Mouse (Mus musculus) lung, embryonic 15.5 days (tissue): ENCODE measurements around the gene Rpusd1. TPM values are rescaled to one million over a fixed set of nuclear protein-coding genes. Genes with fewer than 3 reads are reported as not detected.
A peak's percentile ranks its signal among the peaks of the same experiment; 100 is the strongest.
"Not testable (repeated sequence)": the region's sequence is repeated elsewhere in the genome, so short reads cannot be mapped to it uniquely, and the experiment has no call there.

Experiments
- ATAC-seq: fragments of 200-750 bp; cut with Nextera tagmentation; 2 replicates; pipeline ENCODE4 v1.8.0; 2017; ENCODE audit warnings: moderate number of reproducible peaks, borderline replicate concordance; ENCODE audit not compliant: low FRiP score, low TSS enrichment; ENCODE audit errors: extremely low read depth
- H3K27ac ChIP-seq: fragments of 300-500 bp; sonication (generic); 2 replicates; pipeline ENCODE4 v1.5.1; 2015; ENCODE audit warnings: moderate library complexity, mild to moderate bottlenecking, inconsistent platforms
- H3K27me3 ChIP-seq: fragments of 300-500 bp; sonication (generic); 2 replicates; pipeline ENCODE4 v1.6.1; 2015; ENCODE audit warnings: inconsistent platforms
- H3K36me3 ChIP-seq: fragments of 300-500 bp; sonication (generic); 2 replicates; pipeline ENCODE4 v1.6.1; 2015; ENCODE audit warnings: inconsistent platforms
- H3K4me1 ChIP-seq: fragments of 300-500 bp; sonication (generic); 2 replicates; pipeline ENCODE4 v1.6.1; 2015; ENCODE audit warnings: inconsistent platforms
- H3K4me2 ChIP-seq: fragments of 300-500 bp; sonication (generic); 2 replicates; pipeline ENCODE4 v1.6.1; 2015; ENCODE audit warnings: inconsistent platforms, mild to moderate bottlenecking, moderate library complexity
- H3K4me3 ChIP-seq: fragments of 300-500 bp; sonication (generic); 2 replicates; pipeline ENCODE4 v1.5.1; 2015; ENCODE audit warnings: mild to moderate bottlenecking, inconsistent platforms
- H3K9ac ChIP-seq: fragments of 300-500 bp; sonication (generic); 2 replicates; pipeline ENCODE4 v1.6.1; 2015; ENCODE audit warnings: inconsistent platforms
- H3K9me3 ChIP-seq: fragments of 300-500 bp; sonication (generic); 2 replicates; pipeline ENCODE4 v1.6.1; 2016; ENCODE audit warnings: inconsistent platforms
- WGBS: fragments of 180-500 bp; shearing (Covaris S2); methylation state at CpG from one replicate; pipeline ENCODE4 v1.1.7; 2015; 5-methylcytosine and 5-hydroxymethylcytosine counted together
- polyA plus RNA-seq: library from polyadenylated mRNA; unstranded; fragments of >200 nt; fragmentation: Nextera tagmentation; extraction: Ambion mirVana; gene quantifications from 2 replicates; pipeline ENCODE4 v1.2.1, GENCODE M21; 2015

Rpusd1 gene
- polyA plus RNA-seq, 1 experiment from 2014 or later = 24.5 TPM

- H3K36me3 ChIP-seq, ATAC-seq, H3K27ac ChIP-seq, H3K27me3 ChIP-seq, H3K4me2 ChIP-seq, H3K4me1 ChIP-seq, H3K9ac ChIP-seq, H3K4me3 ChIP-seq, H3K9me3 ChIP-seq: not testable (repeated sequence)
- WGBS = 67% methylated on average over 12 of the region's 12 CpGs
These were observed 14.0 kb downstream of the Rpusd1 start for GRCm38 (mm10) chr17:25741471-25741870.

- H3K4me1 ChIP-seq = no peaks in the 10 kb centered on the region
- no peaks in the 10 kb centered on the region for H3K9me3 ChIP-seq
- H3K36me3 ChIP-seq = no peaks in the 10 kb centered on the region
- whole genome bisulfite sequencing = 77% methylated on average over 9 of the region's 9 CpGs
- no peak overlapping the region for H3K4me2 ChIP-seq
- no peaks in the 10 kb centered on the region for H3K27me3 ChIP-seq
- no peak for ATAC-seq
- H3K4me3 ChIP-seq = no peak overlapping the region
- no peak overlapping the region for H3K9ac ChIP-seq
- no peak overlapping the region for H3K27ac ChIP-seq
These were observed 16.4 kb downstream of the Rpusd1 start for GRCm38 (mm10) chr17:25743831-25744230.

GRCm38 (mm10) chr17:25744311-25744710 lies 16.8 kb downstream of the Rpusd1 start:
- H3K27me3 ChIP-seq = no peaks in the 10 kb centered on the region
- no peak for ATAC-seq
- H3K9ac ChIP-seq = no peak overlapping the region
- H3K27ac ChIP-seq = no peak overlapping the region
- H3K4me3 ChIP-seq = no peak overlapping the region
- WGBS = 66% methylated on average over 10 of the region's 10 CpGs
- no peaks in the 10 kb centered on the region for H3K4me1 ChIP-seq
- H3K4me2 ChIP-seq = no peak overlapping the region
- H3K9me3 ChIP-seq = no peaks in the 10 kb centered on the region
- H3K36me3 ChIP-seq = no peaks in the 10 kb centered on the region

GRCm38 (mm10) chr17:25748238-25748637 lies 20.8 kb downstream of the Rpusd1 start:
- no peaks in the 10 kb centered on the region for H3K9me3 ChIP-seq
- H3K27ac ChIP-seq = no peak overlapping the region
- no peak overlapping the region for H3K4me3 ChIP-seq
- no peaks in the 10 kb centered on the region for H3K27me3 ChIP-seq
- ATAC-seq = no peak
- peaks cover 9% of the 10 kb centered on the region; the same call in 1 of the 2 replicates for H3K4me1 ChIP-seq
- H3K4me2 ChIP-seq = no peak overlapping the region
- no peak overlapping the region for H3K9ac ChIP-seq
- 87% methylated on average over 4 of the region's 4 CpGs for WGBS
- H3K36me3 ChIP-seq = no peaks in the 10 kb centered on the region

GRCm38 (mm10) chr17:25749314-25749713 lies 21.8 kb downstream of the Rpusd1 start:
- no peak overlapping the region for H3K9ac ChIP-seq
- 67% methylated on average over 6 of the region's 6 CpGs for WGBS
- no peak overlapping the region for H3K4me3 ChIP-seq
- H3K27ac ChIP-seq = no peak overlapping the region
- H3K4me1 ChIP-seq = peaks cover 9% of the 10 kb centered on the region; the same call in 1 of the 2 replicates
- no peaks in the 10 kb centered on the region for H3K27me3 ChIP-seq
- H3K4me2 ChIP-seq = no peak overlapping the region
- ATAC-seq = no peak; the same call in 1 of the 2 replicates
- H3K9me3 ChIP-seq = no peaks in the 10 kb centered on the region
- no peaks in the 10 kb centered on the region for H3K36me3 ChIP-seq

GRCm38 (mm10) chr17:25751446-25751845 lies 24.0 kb downstream of the Rpusd1 start:
- no peaks in the 10 kb centered on the region for H3K27me3 ChIP-seq
- H3K4me3 ChIP-seq = no peak overlapping the region
- H3K4me2 ChIP-seq = no peak overlapping the region
- WGBS = 7% methylated on average over 5 of the region's 5 CpGs
- 0 out of 2 replicates have a peak, but pooled peaks have one; percentile 19 for ATAC-seq
- no peak overlapping the region for H3K9ac ChIP-seq
- H3K36me3 ChIP-seq = no peaks in the 10 kb centered on the region
- H3K27ac ChIP-seq = no peak overlapping the region
- peaks cover 24% of the 10 kb centered on the region for H3K4me1 ChIP-seq
- H3K9me3 ChIP-seq = no peaks in the 10 kb centered on the region

GRCm38 (mm10) chr17:25754241-25754640 lies 26.8 kb downstream of the Rpusd1 start, which contains the start of gene Msln:
Gene Msln, minus strand, starts transcription at chr17:25754378.
- Histone ChIP-seq H3K9me3 (no peaks in the 10 kb centered on the region), H3K27ac (no peak within 1 kb of the TSS), H3K27me3 (no peaks in the 10 kb centered on the region), H3K4me1 (peaks cover 27% of the 10 kb centered on the region), H3K4me3 (no peak within 1 kb of the TSS), H3K36me3 (no peaks in the 10 kb centered on the region), H3K9ac (no peak within 1 kb of the TSS), H3K4me2 (no peak within 1 kb of the TSS)
- 81% methylated on average over 9 of the region's 9 CpGs for WGBS
- no peak for ATAC-seq

GRCm38 (mm10) chr17:25755086-25755485 lies 27.6 kb downstream of the Rpusd1 start:
- H3K9me3 ChIP-seq = no peaks in the 10 kb centered on the region
- peak overlapping the region; percentile 73; the same call in 1 of the 2 replicates for H3K27ac ChIP-seq
- no peak overlapping the region for H3K4me3 ChIP-seq
- ATAC-seq = no peak
- peaks cover 27% of the 10 kb centered on the region for H3K4me1 ChIP-seq
- H3K9ac ChIP-seq = no peak overlapping the region
- H3K4me2 ChIP-seq = no peak overlapping the region
- no peaks in the 10 kb centered on the region for H3K27me3 ChIP-seq
- H3K36me3 ChIP-seq = no peaks in the 10 kb centered on the region
- 63% methylated on average over 4 of the region's 4 CpGs for WGBS

GRCm38 (mm10) chr17:25755627-25756377 lies 28.3 kb downstream of the Rpusd1 start:
- Histone ChIP-seq H3K9me3 (no peaks in the 10 kb centered on the region), H3K4me2 (no peak overlapping the region), H3K27me3 (no peaks in the 10 kb centered on the region), H3K4me3 (no peak overlapping the region), H3K36me3 (no peaks in the 10 kb centered on the region), H3K9ac (no peak overlapping the region), H3K27ac (peak overlapping the region; percentile 73), H3K4me1 (peaks cover 27% of the 10 kb centered on the region)
- ATAC-seq = peak; percentile 68; the same call in 1 of the 2 replicates
- 16% methylated on average over 4 of the region's 4 CpGs for WGBS

GRCm38 (mm10) chr17:25756378-25757242 lies 29.1 kb downstream of the Rpusd1 start:
- Histone ChIP-seq H3K4me2 (no peak overlapping the region), H3K4me3 (no peak overlapping the region), H3K27ac (peak overlapping the region; percentile 56), H3K9me3 (no peaks in the 10 kb centered on the region), H3K36me3 (no peaks in the 10 kb centered on the region), H3K27me3 (no peaks in the 10 kb centered on the region), H3K4me1 (peaks cover 21% of the 10 kb centered on the region), H3K9ac (no peak overlapping the region)
- WGBS = 62% methylated on average over 9 of the region's 9 CpGs
- ATAC-seq = peak; percentile 43; the same call in 1 of the 2 replicates

- WGBS = 37% methylated on average over 3 of the region's 3 CpGs
- 0 out of 2 replicates have a peak overlapping the region, but pooled peaks have one; percentile 56 for H3K27ac ChIP-seq
- no peak for ATAC-seq
These were observed 30.2 kb downstream of the Rpusd1 start for GRCm38 (mm10) chr17:25757691-25758090.

GRCm38 (mm10) chr17:25760148-25760547 lies 32.7 kb downstream of the Rpusd1 start:
- 59% methylated on average over 8 of the region's 8 CpGs for WGBS
- no peaks in the 10 kb centered on the region for H3K27me3 ChIP-seq
- H3K4me2 ChIP-seq = no peak overlapping the region
- no peak overlapping the region for H3K4me3 ChIP-seq
- no peaks in the 10 kb centered on the region for H3K9me3 ChIP-seq
- peaks cover 16% of the 10 kb centered on the region; the same call in 1 of the 2 replicates for H3K4me1 ChIP-seq
- no peak overlapping the region for H3K27ac ChIP-seq
- no peak for ATAC-seq
- H3K36me3 ChIP-seq = no peaks in the 10 kb centered on the region
- no peak overlapping the region for H3K9ac ChIP-seq

More at GRCm38 (mm10) chr17:25757691-25758090, 30.2 kb downstream of the Rpusd1 start:
- Histone ChIP-seq H3K4me3 (no peak overlapping the region), H3K4me2 (no peak overlapping the region), H3K9ac (no peak overlapping the region), H3K36me3 (no peaks in the 10 kb centered on the region), H3K9me3 (no peaks in the 10 kb centered on the region), H3K27me3 (no peaks in the 10 kb centered on the region), H3K4me1 (peaks cover 19% of the 10 kb centered on the region; the same call in 1 of the 2 replicates)
